Mouse (Mus musculus) thymus, adult 2 months (tissue): Measurements from ENCODE around the gene Rps6ka1. TPM values are rescaled to one million over a fixed set of nuclear protein-coding genes. Genes with fewer than 3 reads are reported as not detected.
"Not testable (repeated sequence)": the region's sequence is repeated elsewhere in the genome, so short reads cannot be mapped to it uniquely, and the experiment has no call there.

ENCODE experiments used
- DNase-seq: peaks from one replicate; pipeline ENCODE4 v3.0.0; 2021
- H3K27ac ChIP-seq: fragments of 200-500 bp; 2 replicates; pipeline ENCODE4 v1.5.1; 2012; ENCODE audit warnings: low read length, control low read depth; ENCODE audit not compliant: control insufficient read depth, insufficient read depth
- H3K27me3 ChIP-seq: fragments of 200-500 bp; 2 replicates; pipeline ENCODE4 v1.6.1; 2012; ENCODE audit warnings: mild to moderate bottlenecking, low read length, moderate library complexity, mixed read lengths; ENCODE audit not compliant: control insufficient read depth, insufficient read depth
- H3K36me3 ChIP-seq: fragments of 200-500 bp; 2 replicates; pipeline ENCODE4 v1.6.1; 2012; ENCODE audit warnings: mild to moderate bottlenecking, low read length, moderate library complexity; ENCODE audit not compliant: control insufficient read depth, insufficient read depth
- H3K4me1 ChIP-seq: fragments of 200-500 bp; replicated peaks from 2 replicates; pipeline ENCODE4 v1.6.1; 2012; ENCODE audit warnings: low read length; ENCODE audit not compliant: control insufficient read depth, insufficient read depth
- H3K4me3 ChIP-seq: fragments of 200-500 bp; 2 replicates; pipeline ENCODE4 v1.5.1; 2012; ENCODE audit warnings: mild to moderate bottlenecking, low read length, control low read depth, moderate library complexity; ENCODE audit not compliant: control insufficient read depth, insufficient read depth
- CTCF ChIP-seq: fragments of 200-500 bp; IDR thresholded peaks from 2 replicates; pipeline ENCODE4 v1.5.1; 2012; ENCODE audit warnings: mild to moderate bottlenecking, control low read depth, low read length, moderate library complexity, borderline replicate concordance; ENCODE audit not compliant: control insufficient read depth, poor library complexity, insufficient read depth; ENCODE audit errors: extremely low read depth
- POLR2A ChIP-seq: fragments of 200-500 bp; IDR thresholded peaks from 2 replicates; pipeline ENCODE4 v1.6.1; 2012; ENCODE audit warnings: mild to moderate bottlenecking, low read length, control low read depth, moderate library complexity; ENCODE audit not compliant: control insufficient read depth, poor library complexity, insufficient read depth; ENCODE audit errors: extremely low read depth
- WGBS: fragments of 180-500 bp; shearing (Covaris S2); methylation state at CpG from one replicate; pipeline ENCODE4 v1.1.7; 2018; 5-methylcytosine and 5-hydroxymethylcytosine counted together
- polyA plus RNA-seq: library from polyadenylated mRNA; depleted of rRNA; stranded (reverse); fragments of >200 nt; gene quantifications from 2 replicates; pipeline ENCODE4 v1.2.3, GENCODE M21; 2012

Gene Rps6ka1
- polyA plus RNA-seq, 1 experiment: 79.3 TPM

DNA sequence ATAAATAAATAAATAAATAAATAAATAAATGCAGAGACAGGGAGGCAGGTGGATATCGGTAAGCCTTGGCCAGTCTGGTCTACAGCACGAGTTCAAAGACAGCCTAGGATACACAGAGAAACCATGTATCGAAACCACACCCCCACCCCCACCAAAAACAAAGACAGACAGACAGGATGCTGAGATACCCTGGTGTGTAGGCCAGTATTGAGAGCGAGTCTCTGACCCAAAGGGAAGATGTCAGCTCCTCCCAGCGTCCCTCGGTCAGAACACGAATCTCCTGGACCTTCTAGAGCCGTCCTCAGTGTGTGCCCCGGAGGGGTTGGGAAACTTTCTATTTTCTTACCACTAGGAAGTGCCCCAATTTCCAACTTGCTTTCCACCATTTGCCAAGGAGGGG lies 42.5 kb downstream of the Rps6ka1 start:
- H3K27me3 ChIP-seq: no peaks in the 10 kb centered on the region
- no peak overlapping the region for H3K4me3 ChIP-seq
- H3K27ac ChIP-seq: no peak overlapping the region
- no peak for DNase-seq
- TF ChIP-seq POLR2A: no peak
- TF ChIP-seq CTCF: no peak
- H3K4me1 ChIP-seq: peaks cover 32% of the 10 kb centered on the region
- H3K36me3 ChIP-seq: 0 out of 2 replicates have a peak, but pooled peaks cover 5% of the 10 kb centered on the region
- 79% methylated on average over 9 of the region's 9 CpGs for WGBS

DNA sequence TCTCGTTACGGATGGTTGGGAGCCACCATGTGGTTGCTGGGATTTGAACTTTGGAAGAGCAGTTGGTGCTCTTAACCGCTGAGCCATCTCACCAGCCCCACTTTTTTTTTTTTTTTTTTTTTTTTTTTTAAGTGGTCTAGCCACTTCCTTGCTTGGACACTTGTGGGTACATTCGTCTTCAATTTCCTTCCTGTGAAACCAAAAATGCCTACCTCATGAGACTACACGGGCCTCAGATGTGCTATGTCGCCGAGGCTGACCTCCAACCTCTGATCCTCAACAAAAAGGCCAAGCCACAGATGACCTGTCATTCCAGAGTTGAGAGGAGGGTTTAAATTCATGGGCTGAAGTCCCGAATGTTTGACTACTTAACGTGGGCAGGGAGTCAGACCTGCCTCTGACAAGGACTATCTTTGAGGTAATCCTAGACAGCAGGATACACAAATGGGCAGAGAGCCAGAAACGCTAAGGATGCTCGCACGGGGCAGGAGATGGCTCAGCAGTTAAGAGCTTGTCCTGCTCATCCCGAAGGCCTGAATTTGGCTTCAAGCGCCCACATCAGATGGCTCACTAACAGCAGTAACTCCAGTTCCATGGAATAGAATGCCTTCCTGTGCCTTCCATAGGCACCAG lies 43.3 kb downstream of the Rps6ka1 start:
- Histone ChIP-seq H3K36me3 (0 out of 2 replicates have a peak, but pooled peaks cover 5% of the 10 kb centered on the region), H3K27ac (no peak overlapping the region), H3K27me3 (no peaks in the 10 kb centered on the region), H3K4me3 (no peak overlapping the region), H3K4me1 (peaks cover 35% of the 10 kb centered on the region)
- DNase-seq: no peak
- WGBS: 15% methylated on average over 14 of the region's 14 CpGs
- no peak for TF ChIP-seq POLR2A
- TF ChIP-seq CTCF: no peak

DNA sequence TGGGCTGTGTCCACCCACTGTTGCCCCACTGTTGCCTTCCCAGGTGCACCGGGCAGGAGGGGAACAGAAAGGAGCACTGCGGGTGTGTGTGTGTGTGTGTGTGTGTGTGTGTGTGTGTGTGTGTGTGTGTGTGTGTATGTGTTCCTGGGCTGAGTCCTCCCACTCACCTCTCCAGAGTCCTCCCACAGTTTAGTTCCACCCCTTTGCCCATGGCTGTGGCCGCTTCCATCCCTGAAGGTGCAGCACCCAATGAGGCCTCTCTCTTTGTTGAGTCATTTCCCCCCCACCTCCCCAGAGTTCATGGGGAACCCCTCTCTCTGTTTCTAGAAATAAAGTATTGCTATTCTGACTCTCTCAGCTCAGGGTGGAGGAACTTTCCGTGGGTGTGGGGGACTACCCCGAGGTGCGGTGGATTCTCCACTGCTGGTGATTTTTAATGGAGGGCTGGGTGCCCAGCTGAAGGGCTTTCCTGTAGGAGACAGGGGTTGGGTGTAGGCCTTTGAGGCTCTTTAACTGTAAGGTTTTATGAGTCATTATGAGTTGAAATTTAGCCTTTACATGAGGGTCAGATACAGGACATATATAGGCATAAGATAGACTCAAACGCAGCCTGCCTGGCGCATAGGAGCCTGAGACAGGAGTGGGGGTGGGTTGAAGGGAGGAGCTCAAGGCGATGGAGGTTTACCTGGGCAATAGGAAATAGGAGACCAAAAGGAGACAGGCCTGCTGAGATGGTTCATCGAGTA lies 44.4 kb downstream of the Rps6ka1 start:
- Histone ChIP-seq H3K27me3 (no peaks in the 10 kb centered on the region), H3K36me3 (0 out of 2 replicates have a peak, but pooled peaks cover 5% of the 10 kb centered on the region), H3K4me1 (peaks cover 35% of the 10 kb centered on the region), H3K4me3 (no peak overlapping the region), H3K27ac (peak overlapping the region; percentile 12; the same call in 1 of the 2 replicates)
- WGBS: 35% methylated on average over 10 of the region's 10 CpGs
- no peak for TF ChIP-seq POLR2A
- no peak for TF ChIP-seq CTCF
- peak; percentile 35 for DNase-seq

DNA sequence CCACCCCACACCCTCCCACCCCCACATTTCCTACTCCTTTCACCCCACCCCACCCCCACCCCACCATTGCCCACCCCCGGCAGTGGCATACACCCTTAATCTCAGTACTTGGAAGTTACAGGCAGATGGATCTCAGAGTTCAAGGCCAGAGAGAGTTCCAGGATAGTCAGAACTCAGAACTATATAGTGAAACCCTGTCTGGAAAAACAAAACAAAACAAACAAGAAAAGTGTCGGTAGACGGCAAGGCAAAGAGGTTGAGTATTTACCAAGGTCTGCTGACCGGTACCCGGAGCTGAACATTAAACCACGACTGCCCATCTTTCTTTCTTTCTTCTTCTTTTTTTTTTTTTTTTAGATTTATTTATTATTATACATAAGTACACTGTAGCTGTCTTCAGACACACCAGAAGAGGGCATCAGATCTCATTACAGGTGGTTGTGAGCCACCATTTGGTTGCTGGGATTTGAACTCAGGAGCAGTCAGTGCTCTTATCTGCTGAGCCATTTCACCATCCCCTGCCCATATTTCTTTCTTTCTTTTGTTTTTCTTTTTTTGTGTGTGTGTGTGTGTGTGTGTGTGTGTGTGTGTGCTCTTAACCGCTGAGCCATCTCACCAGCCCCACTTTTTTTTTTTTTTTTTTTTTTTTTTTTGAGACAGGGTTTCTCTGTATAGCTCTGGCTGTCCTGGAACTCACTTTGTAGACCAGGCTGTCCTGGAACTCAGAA lies 45.7 kb downstream of the Rps6ka1 start:
- 69% methylated on average over 6 of the region's 7 CpGs for whole genome bisulfite sequencing
- not testable (repeated sequence) for H3K36me3 ChIP-seq, H3K4me3 ChIP-seq, H3K27me3 ChIP-seq, DNase-seq
- peak overlapping the region; percentile 99; the same call in 1 of the 2 replicates for H3K27ac ChIP-seq
- peaks cover 41% of the 10 kb centered on the region for H3K4me1 ChIP-seq

DNA sequence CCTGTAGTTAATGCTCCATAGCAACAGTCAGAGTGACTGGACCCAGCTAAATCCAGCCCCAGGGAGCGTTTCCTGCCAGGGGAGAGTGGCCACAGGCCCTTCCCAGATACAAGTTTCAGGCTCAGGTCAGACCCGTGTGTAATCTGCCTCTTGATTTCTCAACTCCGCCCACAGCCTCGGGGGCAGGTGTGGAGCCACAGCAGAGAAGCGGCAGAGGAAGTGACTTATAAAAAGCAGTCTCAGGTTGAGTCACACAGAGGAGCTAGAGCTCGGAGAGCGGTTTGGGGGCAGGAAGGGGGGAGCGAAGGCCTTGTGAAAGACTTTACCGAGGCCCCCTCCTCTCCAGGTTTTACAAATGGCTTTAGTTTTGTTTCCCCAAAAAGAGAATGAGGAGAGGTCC lies 46.6 kb downstream of the Rps6ka1 start:
- WGBS: 2% methylated on average over 9 of the region's 9 CpGs
- H3K36me3 ChIP-seq: no peaks in the 10 kb centered on the region
- peaks cover 41% of the 10 kb centered on the region for H3K4me1 ChIP-seq
- peak overlapping the region; percentile 99 for H3K27ac ChIP-seq
- peak; percentile 58; the same call in 1 of the 2 replicates for TF ChIP-seq POLR2A
- TF ChIP-seq CTCF: peak; percentile 43; the same call in 1 of the 2 replicates
- H3K4me3 ChIP-seq: no peak overlapping the region
- peak; percentile 88 for DNase-seq
- no peaks in the 10 kb centered on the region for H3K27me3 ChIP-seq

DNA sequence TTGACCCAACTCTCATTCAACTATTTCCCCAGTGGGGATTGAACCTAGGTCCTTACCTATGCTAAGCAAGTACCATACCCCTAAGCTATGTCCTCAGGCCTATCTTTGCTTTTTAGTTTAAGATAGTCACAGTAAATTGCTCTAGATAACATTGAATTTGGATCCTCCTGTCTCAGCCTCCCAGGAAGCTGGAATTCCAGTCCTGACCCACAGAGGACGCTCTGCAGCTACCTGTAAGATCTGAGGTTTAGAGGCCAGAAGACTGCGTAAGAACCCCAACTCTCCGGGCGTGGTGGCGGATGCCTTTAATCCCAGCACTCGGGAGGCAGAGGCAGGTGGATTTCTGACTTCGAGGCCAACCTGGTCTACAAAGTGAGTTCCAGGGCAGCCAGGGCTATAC lies 47.1 kb downstream of the Rps6ka1 start:
- H3K36me3 ChIP-seq: no peaks in the 10 kb centered on the region
- no peak for DNase-seq
- WGBS: 80% methylated on average over 7 of the region's 7 CpGs
- H3K27ac ChIP-seq: peak overlapping the region; percentile 90
- no peak overlapping the region for H3K4me3 ChIP-seq
- TF ChIP-seq POLR2A (no peak), CTCF (no peak)
- H3K4me1 ChIP-seq: peaks cover 41% of the 10 kb centered on the region
- H3K27me3 ChIP-seq: no peaks in the 10 kb centered on the region
